Mouse (Mus musculus) heart, adult 2 months (tissue): ENCODE measurements around the gene Snx9.
A peak's percentile ranks its signal among the peaks of the same experiment; 100 is the strongest.

Experiments
- CTCF ChIP-seq: fragments of 200-600 bp; IDR thresholded peaks from 2 replicates; pipeline ENCODE4 v1.8.1; 2022; ENCODE audit warnings: antibody characterized with exemption, mild to moderate bottlenecking, moderate library complexity
- EP300 ChIP-seq: fragments of 200-500 bp; IDR thresholded peaks from 2 replicates; pipeline ENCODE4 v1.6.1; 2011; ENCODE audit warnings: low read depth, low read length, control low read depth; ENCODE audit not compliant: insufficient read depth

GRCm38 (mm10) chr17:5872506-5872905 lies 31.4 kb downstream of the Snx9 start:
- TF ChIP-seq CTCF (peak; percentile 19; the same call in 1 of the 2 replicates), EP300 (no peak)
